Mouse (Mus musculus): ENCODE results near the gene Krt84.

DNA sequence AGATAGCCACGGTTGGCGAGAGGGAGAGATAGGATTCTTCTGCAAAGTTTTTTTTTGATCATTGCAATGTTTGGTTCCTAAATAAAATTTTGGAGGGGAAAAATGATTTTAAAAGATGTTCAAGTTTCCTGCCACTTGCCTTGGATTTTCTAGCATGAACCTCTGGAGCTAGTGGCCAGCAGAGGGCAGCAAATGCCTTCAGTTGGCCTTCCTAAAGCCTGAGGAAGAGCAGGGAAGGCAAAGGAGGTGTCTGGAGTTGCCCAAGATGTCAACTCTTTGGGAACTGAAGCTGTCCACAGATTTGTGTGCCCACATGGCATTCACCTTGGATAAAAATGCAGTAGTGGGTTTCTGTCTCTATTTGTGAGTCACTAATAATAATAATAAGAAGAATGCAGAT is 12.8 kb downstream of the Krt84 start:
- TF ChIP-seq CTCF (IDR thresholded peaks at IDR 0.05; ENCODE audit: borderline replicate concordance, insufficient read depth, low read length) (peak; percentile 88), POLR2A (IDR thresholded peaks at IDR 0.05; ENCODE audit: low read depth, low read length) (no peak)
